Mouse (Mus musculus) lung, adult 2 months (tissue): ENCODE measurements at regions not wholly inside any gene's neighbourhood (a gene's known extent, or its start where the extent isn't known, plus 50 kb on each side); places are given as distances from the start of the nearest gene placed in this dataset.

Source experiments
- DNase-seq: peaks from one replicate; pipeline ENCODE4 v3.0.0; 2022
- H3K4me1 ChIP-seq: fragments of 200-500 bp; 2 replicates; pipeline ENCODE4 v1.6.1; 2011; ENCODE audit warnings: low read length; ENCODE audit not compliant: control insufficient read depth, insufficient read depth
- H3K4me3 ChIP-seq: fragments of 200-500 bp; replicated peaks from 2 replicates; pipeline ENCODE3; 2011; ENCODE audit warnings: low read depth, mild to moderate bottlenecking, control low read depth, low read length; ENCODE audit errors: extremely low read depth
- CTCF ChIP-seq: fragments of 200-500 bp; IDR thresholded peaks from 2 replicates; pipeline ENCODE4 v1.5.1; 2011; ENCODE audit warnings: mild to moderate bottlenecking, low read length, control low read depth; ENCODE audit not compliant: insufficient read depth
- POLR2A ChIP-seq: fragments of 200-500 bp; IDR thresholded peaks from 2 replicates; pipeline ENCODE4 v1.6.1; 2011; ENCODE audit warnings: low read depth, mild to moderate bottlenecking, control low read depth, low read length, borderline replicate concordance; ENCODE audit errors: extremely low read depth
- WGBS: fragments of 180-500 bp; shearing (Covaris S2); methylation state at CpG from one replicate; pipeline ENCODE4 v1.1.7; 2018; 5-methylcytosine and 5-hydroxymethylcytosine counted together

DNA sequence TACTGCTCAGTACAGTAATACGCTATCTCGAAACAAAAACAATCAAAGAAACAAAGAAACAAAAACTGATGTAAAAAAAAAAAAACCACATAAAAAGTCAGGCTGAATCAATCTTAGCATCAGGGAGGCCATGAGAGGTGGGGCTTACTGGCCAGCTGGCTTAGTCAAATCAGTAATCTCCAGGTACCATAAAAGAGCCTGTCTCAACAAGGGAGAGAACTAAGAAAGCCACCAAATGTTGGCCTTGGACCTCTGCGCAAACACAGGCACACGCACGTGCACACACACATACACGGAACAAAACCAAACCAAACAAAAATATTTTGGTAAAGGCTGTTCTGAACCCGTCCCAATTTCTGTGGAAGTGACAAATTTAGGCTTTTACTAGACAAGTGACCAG, 55.2 kb upstream of the Ivns1abp start:
- WGBS, result 87% methylated on average over 7 of the region's 7 CpGs
- DNase-seq, result no peak
- no peaks in the 10 kb centered on the region; the same call in 1 of the 2 replicates for H3K4me1 ChIP-seq
- TF ChIP-seq CTCF, result no peak
- no peak for TF ChIP-seq POLR2A
- no peak overlapping the region for H3K4me3 ChIP-seq

DNA sequence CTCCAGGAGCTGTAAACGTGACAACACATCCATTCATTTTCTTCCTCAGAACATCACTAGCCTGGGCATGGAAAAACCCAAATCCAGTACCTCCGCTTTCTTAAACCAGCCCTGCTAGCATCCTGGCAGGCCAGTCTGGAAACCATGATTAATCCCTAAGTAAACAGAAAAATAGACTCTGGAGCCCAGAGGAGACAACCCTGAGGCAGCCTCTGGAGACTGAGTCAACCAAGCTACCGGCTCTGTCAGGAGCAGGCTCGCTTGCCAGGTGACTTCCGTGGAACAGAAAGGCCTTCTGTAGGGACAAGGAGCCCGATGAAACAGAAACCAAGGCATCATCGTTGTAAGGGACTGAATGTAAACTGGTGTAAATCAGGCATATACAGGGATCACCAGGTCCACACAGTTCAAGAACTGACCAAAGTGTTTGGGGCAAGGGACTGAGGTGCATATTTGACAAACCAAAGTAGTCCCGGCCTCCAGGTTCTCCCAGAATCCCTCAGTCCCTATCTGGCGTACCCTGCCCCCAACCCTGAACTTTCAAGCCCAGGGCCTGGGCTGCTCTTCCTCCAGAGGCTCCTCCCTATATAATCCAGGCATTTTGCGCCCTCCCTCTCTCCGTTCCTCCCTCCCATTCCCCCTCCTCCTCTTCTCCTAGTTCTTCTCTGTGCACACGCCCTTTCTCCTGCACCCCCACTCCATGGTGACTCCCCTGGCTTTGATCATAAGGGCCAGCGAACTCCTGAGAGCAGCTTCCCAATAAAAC, 54.6 kb upstream of the Ivns1abp start:
- DNase-seq, result no peak
- no peak for TF ChIP-seq CTCF
- TF ChIP-seq POLR2A, result no peak
- H3K4me1 ChIP-seq, result no peaks in the 10 kb centered on the region; the same call in 1 of the 2 replicates
- 69% methylated on average over 13 of the region's 13 CpGs for WGBS
- H3K4me3 ChIP-seq, result no peak overlapping the region

DNA sequence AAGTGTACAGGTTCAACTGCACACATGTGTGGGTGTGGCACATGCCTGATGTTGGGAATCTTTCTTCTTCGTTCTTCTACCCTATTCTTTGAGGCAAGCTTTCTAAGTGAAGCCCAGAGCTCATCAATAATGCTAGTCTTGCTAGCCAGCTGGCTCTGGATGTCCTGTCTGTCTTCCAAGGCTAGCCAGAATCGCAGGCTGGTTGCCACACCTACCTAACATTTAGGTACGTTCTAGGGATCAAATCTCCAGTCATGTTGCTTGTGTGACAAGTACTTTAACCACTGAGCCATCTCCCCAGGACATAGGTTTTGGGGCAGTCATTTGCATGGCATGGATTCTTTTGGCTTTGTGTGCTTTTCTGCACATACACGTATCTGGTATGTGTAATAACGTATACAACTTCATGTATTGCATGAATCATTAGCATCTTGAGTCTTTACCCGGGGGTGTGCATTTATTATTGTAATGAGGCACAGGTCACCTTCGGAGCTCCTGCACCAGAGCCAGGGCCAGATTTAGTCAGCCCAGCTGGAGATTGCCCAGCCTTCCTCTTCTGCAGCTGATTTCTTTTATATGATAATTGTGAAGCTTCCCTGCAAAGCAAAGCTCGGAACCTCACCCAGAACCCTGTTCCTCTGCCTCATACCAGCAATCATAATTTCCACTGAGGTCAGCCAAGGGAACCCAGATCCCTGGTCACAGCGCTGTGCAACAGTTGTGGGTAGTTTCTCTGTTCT, 50.8 kb upstream of the Ivns1abp start:
- WGBS, result 80% methylated on average over 9 of the region's 9 CpGs
- no peak for DNase-seq
- Histone ChIP-seq H3K4me1 (no peaks in the 10 kb centered on the region), H3K4me3 (no peak overlapping the region)
- TF ChIP-seq POLR2A, result no peak
- TF ChIP-seq CTCF, result no peak
